Mouse (Mus musculus) naive thymus-derived CD4-positive, alpha-beta T cell, adult 2 months (primary cell): ENCODE data around the gene Bcl2l13.
"Not testable (repeated sequence)": the region's sequence is repeated elsewhere in the genome, so short reads cannot be mapped to it uniquely, and the experiment has no call there.

ENCODE experiments used
- DNase-seq: peaks from one replicate; pipeline ENCODE4 v3.0.0-alpha.2; 2011; ENCODE audit warnings: low read depth

Gene Bcl2l13

GRCm38 (mm10) chr6:120901776-120902645 is 66.0 kb downstream of the Bcl2l13 start:
- DNase-seq = no peak

GRCm38 (mm10) chr6:120903450-120903912 is 67.5 kb downstream of the Bcl2l13 start:
- peak; percentile 33 for DNase-seq

GRCm38 (mm10) chr6:120903961-120904360 is 67.9 kb downstream of the Bcl2l13 start:
- no peak for DNase-seq

- no peak for DNase-seq
Observed at GRCm38 (mm10) chr6:120905111-120905510, 69.1 kb downstream of the Bcl2l13 start.

- DNase-seq = no peak
Observed at GRCm38 (mm10) chr6:120906521-120906920, 70.5 kb downstream of the Bcl2l13 start.

GRCm38 (mm10) chr6:120907876-120908597 is 72.0 kb downstream of the Bcl2l13 start:
- not testable (repeated sequence) for DNase-seq

- no peak for DNase-seq
Observed at GRCm38 (mm10) chr6:120909501-120909900, 73.5 kb downstream of the Bcl2l13 start.

- no peak for DNase-seq
Observed at GRCm38 (mm10) chr6:120911213-120912007, 75.4 kb downstream of the Bcl2l13 start.

GRCm38 (mm10) chr6:120912931-120913330 is 76.9 kb downstream of the Bcl2l13 start:
- no peak for DNase-seq

- DNase-seq = no peak
Observed at GRCm38 (mm10) chr6:120913783-120914182, 77.8 kb downstream of the Bcl2l13 start.

GRCm38 (mm10) chr6:120914533-120914910 is 78.5 kb downstream of the Bcl2l13 start:
- DNase-seq = no peak

GRCm38 (mm10) chr6:120914911-120915648 is 79.1 kb downstream of the Bcl2l13 start:
- peak; percentile 60 for DNase-seq

- DNase-seq = no peak
Observed at GRCm38 (mm10) chr6:120915649-120915975, 79.6 kb downstream of the Bcl2l13 start.

- peak; percentile 93 for DNase-seq
Observed at GRCm38 (mm10) chr6:120916074-120916971, 80.3 kb downstream of the Bcl2l13 start, which contains the start of gene Bid. Gene Bid (minus strand): TSS chr6:120916853.

- peak; percentile 41 for DNase-seq
Observed at GRCm38 (mm10) chr6:120916972-120917881, 81.2 kb downstream of the Bcl2l13 start.

GRCm38 (mm10) chr6:120917975-120918374 is 82.0 kb downstream of the Bcl2l13 start:
- DNase-seq = no peak

- not testable (repeated sequence) for DNase-seq
Observed at GRCm38 (mm10) chr6:120924791-120925321, 88.8 kb downstream of the Bcl2l13 start.

- no peak for DNase-seq
Observed at GRCm38 (mm10) chr6:120926880-120927279, 90.9 kb downstream of the Bcl2l13 start.

GRCm38 (mm10) chr6:120927765-120928164 is 91.8 kb downstream of the Bcl2l13 start:
- DNase-seq = no peak
